Mouse (Mus musculus) testis, postnatal 10 days (tissue): ENCODE results near the gene Saxo2.
A peak's percentile ranks its signal among the peaks of the same experiment; 100 is the strongest.

Experiments
- DNase-seq: peaks from one replicate; pipeline ENCODE4 v3.0.0; 2021; ENCODE audit warnings: low spot score

Saxo2 gene

DNA sequence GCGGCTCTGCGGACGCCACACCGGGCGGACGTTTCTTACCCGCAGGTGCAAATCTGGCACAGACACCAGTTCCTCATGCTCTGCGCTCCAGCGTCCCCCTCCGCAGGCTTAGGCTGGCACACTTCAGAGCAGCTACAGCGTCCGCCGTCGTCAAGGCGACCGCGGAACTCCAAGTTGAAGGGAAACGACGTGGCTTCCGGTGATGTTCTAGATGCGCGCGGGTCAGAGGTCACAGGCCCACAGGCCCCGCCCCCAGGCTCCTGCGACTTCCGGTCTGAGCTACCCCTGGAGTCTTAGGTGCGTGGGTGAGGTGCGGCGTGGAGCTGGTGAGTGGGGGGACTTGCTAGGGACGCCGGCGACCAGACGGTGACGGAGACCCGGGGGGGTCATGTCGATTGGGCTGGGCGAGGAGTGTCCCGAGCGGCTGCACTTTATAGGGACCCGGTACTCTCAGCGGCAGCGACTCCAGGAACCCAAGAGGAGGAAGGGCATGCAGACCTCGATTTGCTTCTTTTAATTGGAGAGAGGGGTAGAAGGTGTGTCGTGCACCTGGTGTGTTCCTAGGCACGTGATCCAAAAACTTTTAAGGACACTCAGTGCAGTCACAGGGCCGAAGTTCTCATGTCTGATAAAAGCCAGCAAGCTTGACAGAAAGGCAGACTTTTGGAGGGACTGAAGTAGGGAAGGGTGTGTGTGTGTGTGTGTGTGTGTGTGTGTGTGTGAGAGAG, at the start of gene Saxo2, which contains the start of gene Efl1:
Gene Saxo2 (minus strand): TSS at position 176 of the 728 bp plus-strand sequence.
Gene Efl1 (plus strand): TSS at position 262 of the 728 bp plus-strand sequence.
- DNase-seq = peak; percentile 98

DNA sequence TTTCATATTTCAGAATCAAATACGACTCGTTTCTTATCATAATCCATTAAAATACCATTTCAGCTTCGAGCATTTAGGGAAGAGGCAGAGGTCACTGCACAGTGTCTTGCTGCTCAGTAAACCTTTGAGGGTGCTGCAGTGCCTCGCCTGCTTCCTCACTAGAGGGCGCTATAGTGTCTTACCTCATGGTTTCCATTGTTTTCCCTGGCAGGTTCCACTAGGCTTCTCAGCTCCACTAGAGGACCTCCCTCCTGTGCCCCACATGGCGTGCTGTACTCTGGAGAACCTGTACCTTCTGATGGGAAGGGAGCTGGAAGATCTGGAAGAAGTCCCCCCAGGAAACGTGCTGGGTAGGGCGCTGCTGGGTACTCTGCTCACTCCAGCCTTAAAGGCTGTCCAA, 49.3 kb upstream of the Saxo2 start:
- DNase-seq = no peak

DNA sequence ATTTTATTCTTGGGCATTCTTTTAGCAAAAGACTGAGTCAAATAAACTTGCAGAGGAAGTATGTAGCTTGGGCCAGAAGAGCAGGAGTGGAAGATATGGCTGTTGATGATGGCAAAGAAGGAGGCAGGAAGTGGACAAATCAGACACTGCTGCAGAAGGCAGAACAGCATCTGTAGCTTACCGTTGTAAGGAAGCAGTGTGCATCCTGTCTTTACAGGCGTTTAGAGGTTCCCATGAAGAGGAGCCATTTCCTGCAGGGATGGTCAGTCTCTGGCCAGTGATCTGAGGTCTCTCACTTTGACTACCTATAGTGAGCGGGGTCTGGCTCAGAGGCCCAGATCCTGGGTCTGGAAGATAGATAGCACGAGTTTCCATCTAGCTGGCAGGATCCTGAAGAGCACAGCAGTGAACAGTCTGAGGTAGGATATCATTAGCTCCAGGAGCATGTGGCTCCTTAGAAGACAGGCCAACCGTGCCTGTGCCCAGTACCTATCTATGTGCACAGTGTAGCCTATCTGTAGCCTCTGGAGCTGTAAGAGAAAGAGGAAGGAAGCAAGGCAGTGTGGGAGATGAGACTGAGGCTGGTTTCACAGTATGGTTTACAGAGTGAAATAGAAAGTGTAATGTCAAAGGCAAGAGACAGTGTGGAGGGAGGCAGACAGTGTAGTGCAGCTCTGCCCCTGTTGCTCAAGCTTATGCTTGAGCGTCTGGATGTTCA, 42.9 kb upstream of the Saxo2 start:
- no peak for DNase-seq

DNA sequence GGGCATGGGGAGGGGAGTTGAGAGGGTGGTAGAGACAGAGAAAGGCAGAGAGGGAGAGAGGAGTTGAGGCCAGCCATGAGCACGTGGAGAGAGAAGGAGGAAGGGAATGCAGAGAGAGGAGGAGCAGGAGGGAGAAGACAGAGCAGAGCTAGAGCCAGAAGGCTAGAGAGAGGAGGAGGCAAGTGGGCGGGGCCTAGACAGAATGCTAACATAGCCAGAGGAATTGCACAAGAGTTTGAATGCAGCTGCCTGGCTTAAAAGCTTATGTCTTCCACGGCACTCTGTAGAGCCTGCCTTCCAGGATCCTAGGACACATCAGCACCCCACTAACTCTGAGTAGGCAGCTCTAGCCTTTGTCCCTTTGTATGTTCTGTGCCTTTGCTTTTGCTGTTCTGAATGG, 40.4 kb upstream of the Saxo2 start:
- DNase-seq = peak; percentile 49

DNA sequence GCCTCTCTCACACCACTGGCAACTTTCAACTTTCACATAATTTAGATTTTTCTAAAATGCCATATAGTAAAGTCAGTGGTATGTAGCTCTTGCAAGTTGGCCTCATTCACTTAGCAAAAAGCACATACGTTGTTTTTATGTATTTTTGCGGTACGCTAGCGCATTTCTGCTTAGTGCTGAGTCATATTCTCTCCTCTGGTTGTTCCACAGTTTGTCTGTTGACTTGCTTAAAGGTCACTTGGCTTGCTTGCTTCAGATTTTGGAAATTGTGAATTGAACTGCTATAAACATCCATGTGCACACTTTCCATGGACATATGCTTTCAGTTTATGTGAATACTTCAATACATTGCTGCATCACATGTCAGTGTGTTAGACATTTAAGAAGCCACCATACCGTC, 31.6 kb upstream of the Saxo2 start:
- DNase-seq = no peak

DNA sequence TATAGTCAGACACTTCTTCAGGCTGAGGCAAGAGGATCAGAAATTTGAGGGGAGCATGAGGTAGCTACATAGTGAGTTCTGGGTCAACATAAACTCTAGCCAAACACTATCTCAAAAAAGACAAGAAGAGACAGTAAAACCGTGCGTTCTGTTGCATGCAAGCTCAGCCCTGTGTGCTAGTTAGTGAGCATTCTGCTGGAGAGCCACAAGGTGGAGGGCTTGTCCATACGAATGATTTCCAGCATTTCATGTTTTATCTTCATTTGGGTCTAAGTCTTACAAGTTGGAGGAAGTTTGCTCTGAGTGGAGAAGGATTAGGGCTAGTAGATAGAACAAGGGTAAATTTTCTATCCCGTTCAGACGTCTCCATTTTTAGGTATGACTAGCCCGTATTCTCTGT, 28.5 kb upstream of the Saxo2 start:
- no peak for DNase-seq

DNA sequence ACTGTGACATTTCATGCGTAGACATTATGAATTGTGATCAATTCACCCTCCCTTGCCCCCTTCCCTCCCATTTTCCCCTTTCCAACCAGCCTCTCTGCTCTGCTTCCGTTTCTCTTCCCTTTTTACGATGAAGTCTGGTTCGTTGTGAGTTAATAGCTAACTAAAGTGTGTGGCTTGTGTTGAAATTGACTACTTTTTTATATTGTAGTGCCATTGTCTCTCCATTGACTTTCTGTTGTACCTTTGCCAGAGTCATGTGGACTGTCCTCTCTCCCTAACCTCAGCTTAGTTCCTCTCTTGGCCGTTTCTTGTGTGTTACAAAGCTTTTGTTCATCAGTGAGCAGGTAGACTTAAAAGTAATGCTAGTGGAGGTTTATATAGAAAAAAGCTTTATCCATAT, 27.7 kb upstream of the Saxo2 start:
- no peak for DNase-seq

DNA sequence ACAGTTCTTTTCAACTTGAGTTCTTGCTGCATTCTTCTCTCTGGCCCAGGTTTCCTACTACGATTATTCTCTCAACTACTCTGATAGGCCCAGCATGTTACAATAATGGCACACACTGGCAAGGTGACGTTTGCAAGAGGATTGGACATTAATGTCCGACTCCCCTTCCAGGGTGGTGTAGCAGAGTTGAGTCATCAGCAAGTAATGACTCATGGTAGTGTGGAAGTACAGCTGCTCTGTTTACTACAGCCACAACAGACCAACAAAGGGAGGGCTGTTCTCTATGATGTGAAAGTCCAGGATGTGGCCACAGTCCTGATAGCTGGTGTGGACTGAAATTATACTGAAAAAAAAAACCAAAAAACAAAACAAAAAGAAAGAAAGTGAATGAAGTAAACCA, 16.3 kb upstream of the Saxo2 start:
- no peak for DNase-seq

DNA sequence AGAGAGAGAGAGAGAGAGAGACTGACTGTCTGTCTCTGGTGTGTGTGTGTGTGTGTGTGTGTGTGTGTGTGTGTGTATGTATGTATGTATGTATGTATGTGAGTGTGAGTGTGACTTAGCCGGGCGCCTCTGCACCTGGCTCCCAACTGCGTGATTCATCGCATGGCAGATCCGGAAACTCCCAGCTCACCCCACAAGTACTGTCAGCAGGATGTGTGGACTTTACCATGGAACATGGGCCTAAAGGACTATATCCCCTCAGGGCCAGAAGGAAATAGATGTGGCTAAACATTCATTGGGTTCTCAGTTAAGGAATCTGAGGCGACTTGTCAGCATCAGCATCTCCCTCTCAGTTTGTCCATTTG, 735 bp upstream of the Saxo2 start:
- DNase-seq = no peak

DNA sequence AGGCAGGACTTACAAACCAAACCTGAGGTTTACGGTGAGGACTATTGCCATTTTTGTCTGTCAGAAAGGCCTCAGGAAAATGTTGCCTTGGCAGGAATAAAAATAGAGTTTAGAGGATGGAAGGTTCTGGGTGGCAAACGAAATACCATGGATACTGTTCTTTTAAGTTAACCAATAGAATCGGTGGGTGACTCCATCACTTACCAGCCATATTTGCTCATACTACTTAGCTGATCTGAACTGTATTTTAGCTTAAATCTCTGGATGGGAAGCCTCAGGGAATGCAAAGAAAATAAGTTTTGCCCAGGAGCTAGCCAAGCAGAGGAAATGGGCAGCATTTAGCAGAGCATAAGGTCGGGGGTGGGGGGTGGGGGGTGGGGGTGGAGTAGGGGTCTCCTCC, 419 bp downstream of the Saxo2 start:
- no peak for DNase-seq

DNA sequence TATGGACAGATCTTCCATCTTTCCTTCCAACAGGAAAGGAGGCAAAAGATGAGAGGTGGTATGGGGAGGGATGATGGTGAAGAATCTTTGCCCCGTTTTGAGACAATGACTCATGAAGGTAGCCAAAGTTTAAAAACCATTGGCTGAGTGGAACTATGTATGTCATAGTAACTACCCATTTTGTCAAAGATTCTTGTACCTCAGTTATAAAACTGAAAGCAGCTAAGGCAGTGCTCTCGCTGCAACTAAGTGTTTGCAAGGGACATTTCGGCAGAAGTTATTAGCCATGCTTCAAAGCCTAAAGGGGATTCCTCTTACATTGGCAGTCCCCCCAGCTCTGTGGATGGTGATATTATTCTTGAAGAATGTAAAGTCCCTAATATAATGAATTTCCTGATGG, 1.1 kb downstream of the Saxo2 start:
- DNase-seq = no peak

DNA sequence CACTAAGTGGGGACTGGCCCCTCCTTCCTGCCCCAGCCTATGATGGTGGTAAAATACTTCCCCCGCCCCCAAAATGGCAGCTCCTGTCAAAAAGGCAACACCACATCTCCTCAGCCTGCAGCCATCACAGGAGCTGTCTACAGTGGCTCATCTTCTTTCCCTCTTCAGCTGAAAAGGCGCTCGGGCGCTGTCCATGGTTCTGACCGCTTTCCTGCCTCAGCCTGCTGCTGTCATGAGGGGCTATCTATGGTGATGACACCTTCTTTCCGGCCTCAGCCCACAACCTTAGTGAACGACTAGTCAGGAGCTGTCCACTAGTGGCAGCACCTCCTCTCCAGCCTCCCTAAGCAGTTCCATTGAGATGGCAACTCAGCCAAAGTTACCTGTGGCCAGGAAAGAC, 23.0 kb downstream of the Saxo2 start:
- peak; percentile 87 for DNase-seq

DNA sequence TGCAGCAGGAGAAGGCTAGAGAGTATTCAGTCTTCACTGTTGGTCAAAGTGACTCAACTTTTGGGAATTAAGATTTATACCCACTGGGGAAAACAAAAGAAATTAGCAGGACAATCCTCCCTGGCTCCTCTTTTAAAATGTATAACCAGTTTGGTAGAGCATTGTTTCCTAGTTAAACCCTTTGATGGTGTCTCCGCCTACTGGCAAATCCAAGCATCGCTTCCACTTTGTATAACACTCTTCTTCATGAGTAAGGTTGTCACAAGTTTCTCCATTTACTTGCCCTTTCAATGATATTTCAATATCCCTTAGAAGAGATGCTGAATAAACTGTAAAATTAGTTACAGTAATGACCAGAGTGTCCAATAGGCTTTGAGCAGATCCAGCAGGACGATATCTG, 38.7 kb downstream of the Saxo2 start:
- DNase-seq = peak; percentile 54

DNA sequence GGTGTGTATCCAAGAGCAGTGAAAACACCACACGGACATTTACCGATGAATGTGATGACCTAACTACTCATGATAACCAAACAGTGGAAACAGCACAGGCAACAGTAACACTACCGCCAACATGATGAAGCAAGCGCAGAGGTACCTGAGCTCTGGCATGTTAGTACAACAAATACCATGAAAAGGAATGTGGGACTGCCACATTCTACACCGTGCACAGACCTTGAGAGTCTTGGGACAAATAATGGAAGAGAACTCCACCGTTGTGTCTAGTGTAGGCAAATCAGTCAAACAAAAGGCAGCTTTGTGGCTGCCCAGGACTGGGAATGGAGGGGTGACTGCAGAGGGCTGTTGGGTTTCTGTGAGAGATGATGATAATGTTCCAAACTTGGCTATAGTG, 42.9 kb downstream of the Saxo2 start:
- DNase-seq = no peak

DNA sequence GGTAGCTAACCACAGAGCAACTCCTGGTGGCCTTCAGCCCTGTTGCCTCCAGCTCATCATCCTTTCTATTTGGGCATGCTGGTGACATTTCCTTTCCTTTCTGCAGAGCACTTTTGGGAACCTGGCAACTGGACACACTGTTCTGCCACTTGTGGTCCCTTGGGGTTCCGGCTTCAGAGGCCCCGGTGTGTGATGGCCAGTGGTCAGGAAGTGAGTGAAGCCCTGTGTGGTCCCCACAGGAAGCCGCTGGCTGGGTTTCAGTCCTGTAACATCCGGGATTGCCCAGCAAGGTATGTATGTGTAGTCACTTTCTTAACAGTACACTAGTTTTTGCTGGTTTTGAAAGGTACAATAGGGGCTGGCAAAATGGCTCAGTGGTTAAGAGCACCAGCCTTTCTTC, 46.3 kb downstream of the Saxo2 start:
- no peak for DNase-seq

DNA sequence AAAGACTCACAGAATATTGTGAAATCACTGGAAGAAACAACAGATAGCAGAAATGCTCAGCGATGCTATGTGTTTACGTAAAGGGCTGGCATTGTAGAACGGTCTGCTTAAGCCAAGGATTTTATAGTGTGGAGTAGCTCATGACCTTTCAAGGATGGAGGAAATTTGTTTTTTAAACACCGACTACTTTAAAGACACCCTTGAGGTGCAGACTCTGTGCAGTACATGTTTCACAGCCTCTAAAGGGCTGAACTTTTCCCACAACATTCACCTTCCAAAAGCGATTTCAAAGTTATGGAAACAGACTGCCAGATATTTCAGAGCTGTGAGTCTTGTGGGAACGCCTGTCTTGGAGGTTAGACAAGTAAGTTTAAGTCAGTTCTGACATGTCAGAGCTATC, 57.4 kb downstream of the Saxo2 start:
- DNase-seq = no peak
